Mouse (Mus musculus) small intestine, adult 2 months (tissue): ENCODE results near the gene D930007J09Rik.

Experiments used
- CTCF ChIP-seq: fragments of 200-500 bp; IDR thresholded peaks from 2 replicates; pipeline ENCODE4 v1.5.1; 2012; ENCODE audit warnings: low read depth, mild to moderate bottlenecking, control low read depth, inconsistent platforms, low read length, moderate library complexity, mixed read lengths; ENCODE audit not compliant: insufficient replicate concordance, insufficient read length; ENCODE audit errors: extremely low read depth
- POLR2A ChIP-seq: fragments of 200-500 bp; IDR thresholded peaks from 2 replicates; pipeline ENCODE4 v1.6.1; 2012; ENCODE audit warnings: low read depth, mild to moderate bottlenecking, control low read depth, inconsistent platforms, low read length, moderate library complexity

- TF ChIP-seq POLR2A (no peak), CTCF (no peak)
Observed at GRCm38 (mm10) chr13:32759036-32759435, 43.6 kb downstream of the D930007J09Rik start.
